Mouse (Mus musculus): Measurements from ENCODE around the gene Sirt2. TPM values are rescaled to one million over a fixed set of nuclear protein-coding genes. Genes with fewer than 3 reads are reported as not detected.

Sirt2 gene
- polyA plus RNA-seq, 1 experiment from 2014 or later: 25.9 TPM

DNA sequence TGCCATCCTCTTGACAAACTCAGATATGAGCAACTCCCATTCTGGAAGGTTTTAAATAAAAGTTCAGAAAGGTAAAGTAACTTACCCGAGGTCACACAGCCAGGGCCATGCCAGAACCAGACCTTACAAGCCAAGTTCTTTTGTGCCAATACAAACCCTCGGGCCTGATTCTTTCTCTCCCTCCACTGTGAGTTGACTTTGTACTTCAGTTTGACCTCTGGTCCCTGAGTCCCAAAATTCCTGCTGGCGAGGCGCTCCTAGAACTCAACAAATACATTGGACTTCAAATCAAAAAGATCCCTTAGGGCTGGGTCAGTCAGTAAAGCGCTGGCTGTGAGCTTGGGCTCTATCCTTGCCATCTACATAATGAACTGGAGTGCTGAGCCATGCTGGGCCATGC, 70.4 kb downstream of the Sirt2 start:
- H3K4me2 ChIP-seq: no peak overlapping the region
- WGBS (ENCODE audit: insufficient replicate concordance): 59% methylated on average over 5 of the region's 5 CpGs
- no peak for ATAC-seq (ENCODE audit: insufficient read depth)
- H3K9ac ChIP-seq: no peak overlapping the region
- peaks cover 21% of the 10 kb centered on the region for H3K4me1 ChIP-seq (replicated peaks)
- no peak overlapping the region for H3K27ac ChIP-seq (replicated peaks)
- no peaks in the 10 kb centered on the region for H3K27me3 ChIP-seq
- H3K4me3 ChIP-seq (replicated peaks): no peak overlapping the region
- no peaks in the 10 kb centered on the region for H3K9me3 ChIP-seq (replicated peaks)
- H3K36me3 ChIP-seq (replicated peaks): no peaks in the 10 kb centered on the region

Other genes starting within 250 kb of the Sirt2 start
- gene Ifnl3, start 243.9 kb upstream of the Sirt2 start, polyA plus RNA-seq (2015; fragmentation: Nextera tagmentation; extraction: Ambion mirVana): not detected in 2 replicates
- 0.68 TPM in 1 of 2 replicates, not detected in the other for gene Sycn, start 225.8 kb upstream of the Sirt2 start, polyA plus RNA-seq (2015; fragmentation: Nextera tagmentation; extraction: Ambion mirVana)
- gene Nccrp1, start 219.5 kb upstream of the Sirt2 start, polyA plus RNA-seq (2015; fragmentation: Nextera tagmentation; extraction: Ambion mirVana): not detected in 2 replicates
- gene Samd4b, start 168.6 kb upstream of the Sirt2 start, polyA plus RNA-seq (2015; fragmentation: Nextera tagmentation; extraction: Ambion mirVana): 5.6 and 6.6 TPM in 2 replicates
- gene Pak4, start 168.6 kb upstream of the Sirt2 start, polyA plus RNA-seq (2015; fragmentation: Nextera tagmentation; extraction: Ambion mirVana): 17.9 and 19.2 TPM in 2 replicates
- not detected in 2 replicates for gene Acp7, start 135.4 kb upstream of the Sirt2 start, polyA plus RNA-seq (2015; fragmentation: Nextera tagmentation; extraction: Ambion mirVana)
- 0.15 and 0.24 TPM in 2 replicates for gene Fbxo27, start 73.9 kb upstream of the Sirt2 start, polyA plus RNA-seq (2015; fragmentation: Nextera tagmentation; extraction: Ambion mirVana)
- gene Fbxo17, start 49.9 kb upstream of the Sirt2 start, polyA plus RNA-seq (2015; fragmentation: Nextera tagmentation; extraction: Ambion mirVana): 1.1 and 1.3 TPM in 2 replicates
- 73.3 and 77.7 TPM in 2 replicates for gene Mrps12, start 24.9 kb upstream of the Sirt2 start, polyA plus RNA-seq (2015; fragmentation: Nextera tagmentation; extraction: Ambion mirVana)
- gene Sars2, start 24.7 kb upstream of the Sirt2 start, polyA plus RNA-seq (2015; fragmentation: Nextera tagmentation; extraction: Ambion mirVana): 12.2 and 12.4 TPM in 2 replicates
- not detected in 2 replicates for gene Ccer2, start 10.6 kb upstream of the Sirt2 start, polyA plus RNA-seq (2015; fragmentation: Nextera tagmentation; extraction: Ambion mirVana)
- 29.4 and 33.3 TPM in 2 replicates for gene Nfkbib, start 777 bp downstream of the Sirt2 start, polyA plus RNA-seq (2015; fragmentation: Nextera tagmentation; extraction: Ambion mirVana)
- gene Rinl, start 22.2 kb downstream of the Sirt2 start, polyA plus RNA-seq (2015; fragmentation: Nextera tagmentation; extraction: Ambion mirVana): 9.4 and 10.2 TPM in 2 replicates
- gene Hnrnpl, start 41.8 kb downstream of the Sirt2 start, polyA plus RNA-seq (2015; fragmentation: Nextera tagmentation; extraction: Ambion mirVana): 79.3 and 86.9 TPM in 2 replicates
- gene Ech1, start 58.5 kb downstream of the Sirt2 start, polyA plus RNA-seq (2015; fragmentation: Nextera tagmentation; extraction: Ambion mirVana): 125 and 148 TPM in 2 replicates
- gene Lgals4, start 67.1 kb downstream of the Sirt2 start, polyA plus RNA-seq (2015; fragmentation: Nextera tagmentation; extraction: Ambion mirVana): 4.8 and 6.4 TPM in 2 replicates
- gene Lgals7, start 97.1 kb downstream of the Sirt2 start, polyA plus RNA-seq (2015; fragmentation: Nextera tagmentation; extraction: Ambion mirVana): 0.24 TPM in 1 of 2 replicates, not detected in the other
- 0.08 and 0.15 TPM in 2 replicates for gene Capn12, start 114.7 kb downstream of the Sirt2 start, polyA plus RNA-seq (2015; fragmentation: Nextera tagmentation; extraction: Ambion mirVana)
- gene Actn4, start 195.6 kb downstream of the Sirt2 start, polyA plus RNA-seq (2015; fragmentation: Nextera tagmentation; extraction: Ambion mirVana): 126 and 147 TPM in 2 replicates
- gene Eif3k, start 215.1 kb downstream of the Sirt2 start, polyA plus RNA-seq (2015; fragmentation: Nextera tagmentation; extraction: Ambion mirVana): 209 and 222 TPM in 2 replicates
- gene Map4k1, start 215.3 kb downstream of the Sirt2 start, polyA plus RNA-seq (2015; fragmentation: Nextera tagmentation; extraction: Ambion mirVana): 21.6 and 26.3 TPM in 2 replicates

Measured in liver, embryonic 15.5 days (tissue).